Mouse (Mus musculus): ENCODE data around the gene Ifi205.
"Not testable (repeated sequence)": the region's sequence is repeated elsewhere in the genome, so short reads cannot be mapped to it uniquely, and the experiment has no call there.

The Ifi205 gene

GRCm38 (mm10) chr1:174031698-174032097, at the start of gene Ifi205:
Gene Ifi205 (minus strand): TSS chr1:174031810.
- no peak for DNase-seq (ENCODE audit: extremely low read depth, low read depth, low spot score)

GRCm38 (mm10) chr1:174066305-174066704, 34.7 kb upstream of the Ifi205 start, which contains the start of gene Olfr430:
Gene Olfr430 (plus strand): TSS chr1:174066605.
- no peak for DNase-seq (ENCODE audit: extremely low read depth, low read depth, low spot score)

GRCm38 (mm10) chr1:174055248-174055647, 23.6 kb upstream of the Ifi205 start:
- no peak for DNase-seq (ENCODE audit: extremely low read depth, low read depth, low spot score)

- no peak for DNase-seq (ENCODE audit: extremely low read depth, low read depth, low spot score)
Observed at GRCm38 (mm10) chr1:174052981-174053380, 21.4 kb upstream of the Ifi205 start.

GRCm38 (mm10) chr1:174051931-174052536, 20.4 kb upstream of the Ifi205 start:
- DNase-seq (ENCODE audit: extremely low read depth, low read depth, low spot score): no peak

- DNase-seq (ENCODE audit: extremely low read depth, low read depth, low spot score): no peak
Observed at GRCm38 (mm10) chr1:174051515-174051914, 19.9 kb upstream of the Ifi205 start.

- DNase-seq (ENCODE audit: extremely low read depth, low read depth, low spot score): no peak
Observed at GRCm38 (mm10) chr1:174050532-174050931, 18.9 kb upstream of the Ifi205 start.

- not testable (repeated sequence) for DNase-seq (ENCODE audit: extremely low read depth, low read depth, low spot score)
Observed at GRCm38 (mm10) chr1:174049357-174049756, 17.7 kb upstream of the Ifi205 start.

- no peak for DNase-seq (ENCODE audit: extremely low read depth, low read depth, low spot score)
Observed at GRCm38 (mm10) chr1:174048893-174049292, 17.3 kb upstream of the Ifi205 start, which contains the start of gene Olfr432. Gene Olfr432 (plus strand): TSS chr1:174049205.

GRCm38 (mm10) chr1:174048227-174048626, 16.6 kb upstream of the Ifi205 start:
- DNase-seq (ENCODE audit: extremely low read depth, low read depth, low spot score): not testable (repeated sequence)

GRCm38 (mm10) chr1:174044431-174044830, 12.8 kb upstream of the Ifi205 start:
- DNase-seq (ENCODE audit: extremely low read depth, low read depth, low spot score): no peak

GRCm38 (mm10) chr1:174042091-174042884, 10.7 kb upstream of the Ifi205 start:
- not testable (repeated sequence) for DNase-seq (ENCODE audit: extremely low read depth, low read depth, low spot score)

GRCm38 (mm10) chr1:174040523-174041177, 9.0 kb upstream of the Ifi205 start, which contains the start of gene Olfr433:
Gene Olfr433 (plus strand): TSS chr1:174040705.
- no peak for DNase-seq (ENCODE audit: extremely low read depth, low read depth, low spot score)

GRCm38 (mm10) chr1:174038480-174038879, 6.9 kb upstream of the Ifi205 start:
- DNase-seq (ENCODE audit: extremely low read depth, low read depth, low spot score): no peak

GRCm38 (mm10) chr1:174035841-174036240, 4.2 kb upstream of the Ifi205 start:
- no peak for DNase-seq (ENCODE audit: extremely low read depth, low read depth, low spot score)

- not testable (repeated sequence) for DNase-seq (ENCODE audit: extremely low read depth, low read depth, low spot score)
Observed at GRCm38 (mm10) chr1:174007050-174007449, 24.6 kb downstream of the Ifi205 start.

- DNase-seq (ENCODE audit: extremely low read depth, low read depth, low spot score): not testable (repeated sequence)
Observed at GRCm38 (mm10) chr1:174004352-174005109, 27.1 kb downstream of the Ifi205 start.

- DNase-seq (ENCODE audit: extremely low read depth, low read depth, low spot score): no peak
Observed at GRCm38 (mm10) chr1:173995003-173995402, 36.6 kb downstream of the Ifi205 start.

- DNase-seq (ENCODE audit: extremely low read depth, low read depth, low spot score): not testable (repeated sequence)
Observed at GRCm38 (mm10) chr1:173982694-173983305, 48.8 kb downstream of the Ifi205 start, which contains the start of gene Ifi202b. Gene Ifi202b (minus strand): TSS chr1:173982744.

GRCm38 (mm10) chr1:173981038-173981437, 50.6 kb downstream of the Ifi205 start:
- DNase-seq (ENCODE audit: extremely low read depth, low read depth, low spot score): not testable (repeated sequence)
